Mouse (Mus musculus): ENCODE results near the gene Eef2kmt.
A peak's percentile ranks its signal among the peaks of the same experiment; 100 is the strongest.

The Eef2kmt gene

DNA sequence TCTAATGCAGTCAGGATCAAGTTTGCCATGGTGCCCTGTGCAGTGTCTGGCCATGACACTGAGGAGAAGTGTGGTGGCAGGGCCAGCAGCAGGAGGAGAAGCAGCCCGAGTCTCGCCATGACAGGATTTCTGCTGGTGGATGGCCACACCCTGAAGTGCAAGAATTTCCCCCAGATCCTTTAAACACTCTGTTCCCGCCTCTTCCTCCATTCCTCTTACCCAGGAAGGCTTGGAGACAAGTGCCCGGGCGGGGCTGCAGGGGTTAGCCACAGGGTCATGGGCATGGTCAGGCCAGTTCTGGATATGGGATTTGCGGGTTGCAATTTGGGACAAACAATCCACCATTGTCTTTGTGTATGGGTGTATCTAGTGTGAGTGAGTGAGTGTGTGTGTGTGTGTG, 33.6 kb downstream of the Eef2kmt start, which contains the start of gene AU021092:
TSS of gene AU021092 (minus strand) at position 160 of the 400 bp plus-strand sequence.
- DNase-seq (ENCODE audit: low read depth, low spot score): no peak

DNA sequence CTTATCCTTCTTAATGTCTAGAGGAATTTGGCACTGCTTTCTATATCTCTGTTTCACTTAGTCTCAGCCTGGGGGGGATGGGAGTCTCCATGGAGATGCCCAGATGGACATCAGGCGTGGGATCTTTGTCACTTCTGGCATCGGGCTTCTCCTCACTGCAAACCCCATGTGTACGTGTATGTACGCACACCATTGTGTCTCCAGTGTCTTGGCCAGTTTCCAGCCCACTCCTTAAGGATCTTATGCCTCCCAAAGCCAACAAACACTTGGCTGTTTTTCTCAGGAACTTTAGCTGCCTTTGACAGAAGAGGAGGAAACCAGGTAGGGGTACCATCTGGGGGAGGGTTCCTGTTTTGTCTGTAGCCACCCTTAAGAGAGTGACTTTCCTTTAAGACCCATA, 34.4 kb downstream of the Eef2kmt start:
- DNase-seq (ENCODE audit: low read depth, low spot score): no peak

GRCm38 (mm10) chr16:5217341-5218133, 38.2 kb downstream of the Eef2kmt start:
- DNase-seq (ENCODE audit: low read depth, low spot score): no peak

GRCm38 (mm10) chr16:5216686-5217085, 39.1 kb downstream of the Eef2kmt start:
- DNase-seq (ENCODE audit: low read depth, low spot score): no peak

- peak; percentile 74 for DNase-seq (ENCODE audit: low read depth, low spot score)
These were observed 41.7 kb downstream of the Eef2kmt start for GRCm38 (mm10) chr16:5214126-5214525.

GRCm38 (mm10) chr16:5212150-5212549, 43.6 kb downstream of the Eef2kmt start:
- peak; percentile 55 for DNase-seq (ENCODE audit: low read depth, low spot score)

DNA sequence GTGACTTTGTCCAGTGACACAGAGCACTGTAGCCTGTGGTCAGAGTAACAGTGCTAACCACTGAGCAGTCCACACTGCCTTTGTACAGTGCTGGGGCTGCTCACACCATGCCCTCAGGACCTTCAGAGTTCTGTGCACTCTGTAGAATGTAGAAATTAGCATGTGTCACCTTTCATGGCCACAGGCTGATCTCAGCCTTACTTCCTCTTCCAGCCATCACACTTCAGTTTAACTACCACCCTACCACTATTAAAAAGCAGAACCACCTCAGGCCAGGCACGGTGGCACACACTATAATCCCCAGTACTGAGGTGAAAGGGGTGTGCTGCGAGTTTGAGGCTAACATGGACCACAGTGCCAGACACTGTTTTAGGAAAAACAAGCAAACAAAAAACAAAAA, 45.4 kb downstream of the Eef2kmt start:
- DNase-seq (ENCODE audit: low read depth, low spot score): no peak

DNA sequence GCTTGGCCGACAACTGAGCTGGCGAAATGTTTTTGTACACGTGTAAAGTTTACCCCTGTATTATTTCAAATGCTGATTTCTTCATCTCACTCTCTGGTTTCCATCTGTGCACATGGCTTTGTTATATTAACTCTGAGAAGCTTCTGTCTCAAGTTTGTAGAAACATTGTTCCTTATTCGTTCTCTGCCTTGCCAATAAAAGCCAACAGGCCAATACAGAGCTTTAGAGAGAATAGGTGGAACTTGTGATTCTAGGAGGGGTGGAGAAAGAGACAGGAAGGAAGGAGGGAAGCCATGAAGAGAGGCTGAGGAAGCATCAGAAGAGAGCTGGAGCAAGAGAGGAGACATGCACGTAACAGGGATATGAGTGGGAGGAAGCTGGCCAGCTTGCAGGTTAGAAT, 49.7 kb downstream of the Eef2kmt start:
- no peak for DNase-seq (ENCODE audit: low read depth, low spot score)

DNA sequence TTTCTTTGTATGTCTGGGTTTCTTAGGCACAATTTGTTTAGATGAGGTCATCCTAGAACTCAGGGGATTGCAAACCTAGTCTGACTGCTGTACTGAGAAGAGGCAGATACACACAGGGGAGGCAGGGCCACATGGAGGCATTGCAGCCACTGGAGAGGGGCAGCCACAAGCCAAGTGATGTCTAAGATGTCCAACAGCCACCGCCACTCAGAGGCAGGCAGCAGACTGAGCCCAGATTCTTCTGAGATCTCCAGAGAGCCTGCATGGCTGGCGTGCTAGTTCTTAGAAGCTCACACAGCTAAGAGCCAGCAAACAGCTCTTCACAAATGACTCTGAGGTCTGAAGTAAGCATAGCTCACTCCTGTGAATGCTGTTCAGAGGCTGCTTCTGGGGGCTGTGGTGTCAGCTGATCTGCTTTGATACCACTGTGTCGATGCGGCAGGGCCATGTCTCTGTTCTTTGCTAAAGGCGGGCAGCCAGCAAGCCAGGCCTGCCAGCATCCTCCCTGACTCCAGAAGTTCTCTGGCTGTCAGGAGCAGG, 50.3 kb downstream of the Eef2kmt start:
- no peak for DNase-seq (ENCODE audit: low read depth, low spot score)

GRCm38 (mm10) chr16:5203668-5204433, 51.9 kb downstream of the Eef2kmt start, which contains the start of gene Nagpa:
Nagpa (minus strand) TSS chr16:5204012.
- DNase-seq (ENCODE audit: low read depth, low spot score): no peak

DNA sequence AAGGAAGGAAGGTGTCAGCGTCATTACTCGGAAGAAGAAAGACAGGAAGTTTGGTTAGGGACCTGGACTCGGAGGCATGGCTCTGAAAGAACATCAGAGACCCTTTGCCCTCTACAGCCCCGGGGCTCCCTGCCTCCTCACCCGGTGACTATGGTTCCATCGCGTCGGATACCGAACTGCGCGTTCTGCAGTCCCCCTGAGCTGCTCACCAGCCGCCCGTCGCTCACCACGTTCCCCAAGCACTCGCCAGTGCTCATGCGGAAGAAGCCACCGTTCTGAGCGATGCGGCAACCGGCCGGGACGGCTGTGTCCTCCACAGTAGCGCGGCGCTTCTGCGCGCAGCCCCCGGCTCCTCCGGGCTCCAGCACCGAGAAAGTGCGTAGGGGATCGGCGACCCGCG, 52.6 kb downstream of the Eef2kmt start:
- no peak for DNase-seq (ENCODE audit: low read depth, low spot score)

GRCm38 (mm10) chr16:5202681-5203080, 53.1 kb downstream of the Eef2kmt start:
- no peak for DNase-seq (ENCODE audit: low read depth, low spot score)

DNA sequence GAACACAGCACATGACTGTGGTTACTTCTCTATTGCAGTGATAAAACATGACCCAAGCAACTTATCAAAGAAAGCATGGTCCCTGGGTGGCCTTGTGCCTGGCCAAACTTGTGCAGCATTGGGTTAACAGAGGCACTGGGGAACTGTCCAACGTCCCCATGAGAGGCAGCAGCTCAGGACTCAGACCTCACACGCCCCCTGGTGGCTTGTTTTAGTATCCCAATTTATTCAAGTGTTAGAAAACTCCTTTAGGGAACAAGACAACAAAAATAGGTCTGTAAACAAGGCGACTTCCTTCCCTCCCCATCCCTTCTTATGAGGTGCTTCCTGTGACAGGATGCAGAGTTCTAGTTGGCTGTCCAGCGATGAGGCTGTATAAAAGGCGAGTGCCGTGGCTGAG, 60.7 kb downstream of the Eef2kmt start:
- DNase-seq (ENCODE audit: low read depth, low spot score): no peak
